Mouse (Mus musculus) mouse embryonic stem cell (cell line): Measurements from ENCODE around the gene Ccdc149.

ENCODE experiments used
- in situ Hi-C, 2 experiments: fragments of 300-500 bp; cut with MboI; formaldehyde crosslinking; loops; 1 replicate in 1 of 2; 3 replicates in 1 of 2; pipeline ENCODE4 v1.14.3; 2019 to 2020; ENCODE audit warnings: low sequenced_read_pairs in 2 of 2, low pct_unique_long_range_greater_than_20kb in 1 of 2, mixed read lengths in 1 of 2; ENCODE audit not compliant: unreplicated experiment in 1 of 2

Gene Ccdc149

GRCm38 (mm10) chr5:52457154-52457553 is 14.2 kb downstream of the Ccdc149 start:
- in situ Hi-C loops = no loop called here

GRCm38 (mm10) chr5:52450821-52451220 is 20.5 kb downstream of the Ccdc149 start:
- in situ Hi-C loops = no loop called here

- in situ Hi-C loops = no loop called here
These were observed 22.1 kb downstream of the Ccdc149 start for GRCm38 (mm10) chr5:52449187-52449586.

GRCm38 (mm10) chr5:52440278-52440677 is 31.0 kb downstream of the Ccdc149 start:
- in situ Hi-C loops = no loop called here

GRCm38 (mm10) chr5:52438946-52439345 is 32.4 kb downstream of the Ccdc149 start:
- in situ Hi-C loops = no loop called here

GRCm38 (mm10) chr5:52435533-52435932 is 35.8 kb downstream of the Ccdc149 start:
- in situ Hi-C loops = no loop called here

- in situ Hi-C loops = no loop called here
These were observed 40.0 kb downstream of the Ccdc149 start for GRCm38 (mm10) chr5:52431276-52431844.

GRCm38 (mm10) chr5:52429731-52430480 is 41.4 kb downstream of the Ccdc149 start:
- in situ Hi-C loops = no loop called here

- in situ Hi-C loops = no loop called here
These were observed 42.7 kb downstream of the Ccdc149 start for GRCm38 (mm10) chr5:52428613-52429012.

GRCm38 (mm10) chr5:52425819-52426218 is 45.5 kb downstream of the Ccdc149 start:
- in situ Hi-C loops = no loop called here

GRCm38 (mm10) chr5:52423893-52424292 is 47.4 kb downstream of the Ccdc149 start:
- in situ Hi-C loops = no loop called here

- in situ Hi-C loops = no loop called here
These were observed 54.8 kb downstream of the Ccdc149 start for GRCm38 (mm10) chr5:52416485-52416884.

- in situ Hi-C loops = no loop called here
These were observed 55.4 kb downstream of the Ccdc149 start for GRCm38 (mm10) chr5:52415917-52416316.

- in situ Hi-C loops = no loop called here
These were observed 56.1 kb downstream of the Ccdc149 start for GRCm38 (mm10) chr5:52415193-52415592.

GRCm38 (mm10) chr5:52411567-52411966 is 59.8 kb downstream of the Ccdc149 start:
- in situ Hi-C loops = no loop called here

GRCm38 (mm10) chr5:52410197-52410596 is 61.1 kb downstream of the Ccdc149 start:
- in situ Hi-C loops = no loop called here

GRCm38 (mm10) chr5:52408668-52409315 is 62.5 kb downstream of the Ccdc149 start:
- in situ Hi-C loops = no loop called here

- in situ Hi-C loops = no loop called here
These were observed 66.9 kb downstream of the Ccdc149 start for GRCm38 (mm10) chr5:52404373-52404772.

GRCm38 (mm10) chr5:52393756-52394155 is 77.6 kb downstream of the Ccdc149 start:
- in situ Hi-C loops = no loop called here

GRCm38 (mm10) chr5:52391471-52391870 is 79.8 kb downstream of the Ccdc149 start:
- in situ Hi-C loops = no loop called here
